Comparison of ENCODE assay signal across 36 mouse cellular contexts in the genomic region with DNA sequence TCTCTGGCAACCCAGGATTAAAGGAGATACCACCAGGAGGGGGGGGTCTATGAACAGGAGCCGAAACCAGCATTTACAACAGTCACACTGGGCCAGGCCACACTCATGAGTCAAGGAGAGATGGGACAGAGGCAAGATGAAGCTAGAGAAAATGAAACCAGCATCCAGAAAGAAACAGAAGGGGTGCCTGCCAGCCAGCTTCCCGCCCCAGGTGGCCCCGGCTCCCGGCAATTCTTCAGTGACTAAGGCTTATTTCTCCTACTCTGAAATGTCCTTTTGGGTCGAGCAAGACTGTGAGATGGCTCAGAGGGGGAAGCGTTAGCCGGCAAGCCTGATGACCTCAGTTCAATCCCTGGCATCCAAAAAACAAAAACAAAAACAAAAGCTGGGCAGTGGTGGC. TPM values are rescaled to one million over a fixed set of nuclear protein-coding genes. Genes with fewer than 3 reads are reported as not detected.
DNase-seq lines count a peak whose midpoint lies in the region; ATAC-seq and TF ChIP-seq lines count a peak whose summit lies in the region.
"Had no signal": no experiment of that assay in that cellular context is flagged by ENCODE, and none has a peak within 500 bp of the region (broad histone marks: within the 10 kb centered on the region; RNA-seq: fewer than 3 reads in every experiment).

No protein-coding gene starts in this region.

- H3K4me1 ChIP-seq in hindbrain, postnatal 0 days (ENCODE audit: insufficient read depth, low read length): peaks cover 38% of the 10 kb centered on the region
- H3K4me1 ChIP-seq in hindbrain, embryonic 16.5 days (ENCODE audit: control insufficient read depth, insufficient read depth, low read depth, low read length): peaks cover 47% of the 10 kb centered on the region
- H3K4me1 ChIP-seq in olfactory bulb, adult 2 months (ENCODE audit: control insufficient read depth, insufficient read depth, low read length): peaks cover 55% of the 10 kb centered on the region
- peaks cover 26% of the 10 kb centered on the region for H3K4me1 ChIP-seq in liver, embryonic 12.5 days

- peak; percentile 36 to 61 for DNase-seq in cerebellum, postnatal 25 days
- no peak for DNase-seq in cerebellum, adult 9-10 months
- no peak for DNase-seq in hindbrain, postnatal 0 days (ENCODE audit: low spot score)
- peak; percentile 28 for DNase-seq in right cerebral cortex, postnatal 14 days
- DNase-seq in right cerebral cortex, adult 18-20 months: no peak
- DNase-seq: adrenal gland, postnatal 25 days; cerebellum, postnatal 14 days; gastrocnemius, postnatal 14 days; heart, adult 2 months; heart, postnatal 4 days; kidney, adult 2 months; kidney, postnatal 36 days; layer of hippocampus, postnatal 36 days; liver; lung, embryonic 14.5 days; lung, postnatal 14 days; right cerebral cortex, postnatal 4 days; thymus, adult 2 months; thymus, postnatal 36 days had no signal

- no peak overlapping the region for H3K4me3 ChIP-seq in hindbrain, postnatal 0 days (ENCODE audit: low read length)
- H3K4me3 ChIP-seq in hindbrain, embryonic 16.5 days (ENCODE audit: low read length): no peak overlapping the region
- H3K4me3 ChIP-seq in olfactory bulb, adult 2 months (ENCODE audit: insufficient read depth, low read depth, low read length): peak overlapping the region; percentile 5
- no peak overlapping the region for H3K4me3 ChIP-seq in liver, embryonic 12.5 days
- H3K4me3 ChIP-seq: embryonic facial prominence, embryonic 13.5 days; heart, adult 2 months; heart, embryonic 12.5 days; hindbrain, embryonic 15.5 days; intestine, embryonic 15.5 days; liver, embryonic 15.5 days; neural tube, embryonic 12.5 days had no signal

- no peak overlapping the region for H3K9ac ChIP-seq in hindbrain, postnatal 0 days (replicated peaks; ENCODE audit: low read length)
- H3K9ac ChIP-seq in hindbrain, embryonic 16.5 days (ENCODE audit: low read depth, low read length): no peak overlapping the region
- no peak overlapping the region for H3K9ac ChIP-seq in liver, embryonic 12.5 days
- H3K9ac ChIP-seq: embryonic facial prominence, embryonic 13.5 days; heart, embryonic 12.5 days; hindbrain, embryonic 15.5 days; intestine, embryonic 15.5 days; liver, embryonic 15.5 days; lung, embryonic 14.5 days; neural tube, embryonic 12.5 days had no signal

- TF ChIP-seq POLR2A in olfactory bulb, adult 2 months (IDR thresholded peaks at IDR 0.05; ENCODE audit: insufficient read depth, low read depth, low read length): no peak

- no peak overlapping the region for H3K4me2 ChIP-seq in hindbrain, postnatal 0 days (ENCODE audit: low read depth, low read length)
- H3K4me2 ChIP-seq in hindbrain, embryonic 16.5 days (ENCODE audit: low read length): no peak overlapping the region
- no peak overlapping the region for H3K4me2 ChIP-seq in liver, embryonic 12.5 days
- H3K4me2 ChIP-seq: embryonic facial prominence, embryonic 13.5 days; heart, embryonic 12.5 days; hindbrain, embryonic 15.5 days; intestine, embryonic 15.5 days; liver, embryonic 15.5 days; lung, embryonic 14.5 days; neural tube, embryonic 12.5 days had no signal

- 0 out of 2 replicates have a peak overlapping the region, but pooled peaks have one; percentile 36 for H3K27ac ChIP-seq in hindbrain, postnatal 0 days
- no peak overlapping the region for H3K27ac ChIP-seq in hindbrain, embryonic 16.5 days (ENCODE audit: low read depth, low read length)
- peak overlapping the region; percentile 47 for H3K27ac ChIP-seq in olfactory bulb, adult 2 months (ENCODE audit: insufficient read depth, low read depth, low read length)
- H3K27ac ChIP-seq in liver, embryonic 12.5 days: no peak overlapping the region
- H3K27ac ChIP-seq: embryonic facial prominence, embryonic 13.5 days; heart, adult 2 months; hindbrain, embryonic 15.5 days; liver, embryonic 15.5 days; neural tube, embryonic 12.5 days; stomach, postnatal 0 days had no signal

- WGBS in hindbrain, postnatal 0 days: 70% methylated on average over 7 of the region's 7 CpGs
- WGBS in hindbrain, embryonic 16.5 days: 74% methylated on average over 7 of the region's 7 CpGs
- 18% methylated on average over 7 of the region's 7 CpGs for WGBS in olfactory bulb, adult 2 months
- 73% methylated on average over 7 of the region's 7 CpGs for WGBS in liver, embryonic 12.5 days (ENCODE audit: insufficient replicate concordance)

- no peaks in the 10 kb centered on the region for H3K9me3 ChIP-seq in hindbrain, postnatal 0 days (ENCODE audit: low read length)
- H3K9me3 ChIP-seq in hindbrain, embryonic 16.5 days (ENCODE audit: control insufficient read depth, low read length): no peaks in the 10 kb centered on the region
- no peaks in the 10 kb centered on the region for H3K9me3 ChIP-seq in liver, embryonic 12.5 days (replicated peaks)
- H3K9me3 ChIP-seq: embryonic facial prominence, embryonic 13.5 days; heart, embryonic 12.5 days; hindbrain, embryonic 15.5 days; intestine, embryonic 15.5 days; liver, embryonic 15.5 days; neural tube, embryonic 12.5 days had no signal

- no peak for TF ChIP-seq CTCF in hindbrain, postnatal 0 days (IDR thresholded peaks at IDR 0.05; ENCODE audit: low read depth)
- TF ChIP-seq CTCF in olfactory bulb, adult 2 months (IDR thresholded peaks at IDR 0.05; ENCODE audit: insufficient read depth, low read depth, low read length): no peak

- no peak for ATAC-seq in hindbrain, postnatal 0 days
- ATAC-seq in hindbrain, embryonic 16.5 days: no peak
- ATAC-seq in liver, embryonic 12.5 days: no peak
- ATAC-seq: CD4-positive, CD25-positive, alpha-beta regulatory T cell, adult 4 months; intestine, embryonic 15.5 days; midbrain, embryonic 16.5 days had no signal

- H3K36me3 ChIP-seq in hindbrain, postnatal 0 days (ENCODE audit: insufficient read depth, low read length): no peaks in the 10 kb centered on the region
- H3K36me3 ChIP-seq in hindbrain, embryonic 16.5 days (ENCODE audit: control insufficient read depth, insufficient read depth, low read length): no peaks in the 10 kb centered on the region
- H3K36me3 ChIP-seq in liver, embryonic 12.5 days: no peaks in the 10 kb centered on the region
- H3K36me3 ChIP-seq: heart, embryonic 12.5 days; hindbrain, embryonic 15.5 days; intestine, embryonic 15.5 days; liver, embryonic 15.5 days had no signal

- H3K27me3 ChIP-seq in hindbrain, postnatal 0 days (ENCODE audit: insufficient read depth, low read length): no peaks in the 10 kb centered on the region
- no peaks in the 10 kb centered on the region for H3K27me3 ChIP-seq in hindbrain, embryonic 16.5 days (replicated peaks; ENCODE audit: control insufficient read depth, insufficient read depth, low read length)
- H3K27me3 ChIP-seq in liver, embryonic 12.5 days (replicated peaks): peaks cover 16% of the 10 kb centered on the region
- H3K27me3 ChIP-seq: embryonic facial prominence, embryonic 13.5 days; hindbrain, embryonic 15.5 days; intestine, embryonic 15.5 days; neural tube, embryonic 12.5 days had no signal

RNA-seq across cellular contexts. Expression of gene Clip2, which starts 5.4 kb away (rescaled TPM):
- total RNA-seq in hindbrain, postnatal 0 days (2014; rRNA removed): 133 and 150 TPM in 2 replicates
- polyA plus RNA-seq in hindbrain, postnatal 0 days (2015; fragmentation: Nextera tagmentation; extraction: Ambion mirVana): 10.7 and 10.9 TPM in 2 replicates
- polyA plus RNA-seq in hindbrain, embryonic 16.5 days (2015; fragmentation: Nextera tagmentation; extraction: Ambion mirVana): 14.4 and 15.8 TPM in 2 replicates
- not detected in 2 replicates for polyA plus RNA-seq in olfactory bulb, adult 2 months (2012; ENCODE audit: insufficient read depth, insufficient read length, low replicate concordance, missing spikeins)
- polyA plus RNA-seq in liver, embryonic 12.5 days (2016; fragmentation: Nextera tagmentation; extraction: Ambion mirVana): 0.94 and 1.0 TPM in 2 replicates

RNA-seq across cellular contexts. Expression of gene Syna, which starts 13.2 kb away (rescaled TPM):
- not detected in 2 replicates for total RNA-seq in hindbrain, postnatal 0 days (2014; rRNA removed)
- 0.81 TPM in 2 replicates for polyA plus RNA-seq in hindbrain, postnatal 0 days (2015; fragmentation: Nextera tagmentation; extraction: Ambion mirVana)
- polyA plus RNA-seq in hindbrain, embryonic 16.5 days (2015; fragmentation: Nextera tagmentation; extraction: Ambion mirVana): 0.22 and 0.45 TPM in 2 replicates
- not detected in 2 replicates for polyA plus RNA-seq in olfactory bulb, adult 2 months (2012; ENCODE audit: insufficient read depth, insufficient read length, low replicate concordance, missing spikeins)
- polyA plus RNA-seq in liver, embryonic 12.5 days (2016; fragmentation: Nextera tagmentation; extraction: Ambion mirVana): not detected in 2 replicates
- total RNA-seq: adrenal gland, adult 18-20 months; adrenal gland, postnatal 25 days; heart, adult 2 months; heart, postnatal 4 days had no signal
- polyA plus RNA-seq: forebrain, embryonic 11.5 days; heart, adult 2 months; heart, embryonic 12.5 days; heart, postnatal 0 days; limb, embryonic 11.5 days; liver, embryonic 15.5 days; lung, embryonic 14.5 days; spleen, adult 2 months had no signal

RNA-seq across cellular contexts. Expression of gene Rfc2, which starts 34.4 kb away (rescaled TPM):
- 50.9 and 76.3 TPM in 2 replicates for total RNA-seq in hindbrain, postnatal 0 days (2014; rRNA removed)
- 164 and 168 TPM in 2 replicates for polyA plus RNA-seq in hindbrain, postnatal 0 days (2015; fragmentation: Nextera tagmentation; extraction: Ambion mirVana)
- 189 and 192 TPM in 2 replicates for polyA plus RNA-seq in hindbrain, embryonic 16.5 days (2015; fragmentation: Nextera tagmentation; extraction: Ambion mirVana)
- polyA plus RNA-seq in olfactory bulb, adult 2 months (2012; ENCODE audit: insufficient read depth, insufficient read length, low replicate concordance, missing spikeins): not detected in 2 replicates
- 259 and 263 TPM in 2 replicates for polyA plus RNA-seq in liver, embryonic 12.5 days (2016; fragmentation: Nextera tagmentation; extraction: Ambion mirVana)

Comparison
In these comparisons a context has a peak if more than half of its experiments do, and no peak if none do; other contexts are left out.
1. DNase-seq: peak in cerebellum, postnatal 25 days (2 of 2) and right cerebral cortex, postnatal 14 days (single experiment); none in cerebellum, adult 9-10 months (single experiment), hindbrain, postnatal 0 days (single experiment) and right cerebral cortex, adult 18-20 months (single experiment).
2. H3K27ac ChIP-seq: peak in hindbrain, postnatal 0 days (single experiment) and olfactory bulb, adult 2 months (single experiment); none in hindbrain, embryonic 16.5 days (single experiment) and liver, embryonic 12.5 days (single experiment).
3. RNA of gene Rfc2, which starts 34.4 kb away (polyA plus RNA-seq): 259 to 263 TPM in liver, embryonic 12.5 days, 189 to 192 TPM in hindbrain, embryonic 16.5 days and 164 to 168 TPM in hindbrain, postnatal 0 days; not detected in olfactory bulb, adult 2 months; every median in the first group is over 100 times any median in the second.